Mouse (Mus musculus) limb, embryonic 10.5 days (tissue): Measurements from ENCODE around the gene Plxna4. TPM values are rescaled to one million over a fixed set of nuclear protein-coding genes. Genes with fewer than 3 reads are reported as not detected.

ENCODE experiments used
- DNase-seq: peaks from one replicate; pipeline ENCODE4 v3.0.0-alpha.2; 2017; ENCODE audit warnings: low spot score
- H3K27ac ChIP-seq: fragments of 300-500 bp; sonication (generic); 2 replicates; pipeline ENCODE4 v1.5.1; 2016; ENCODE audit warnings: mild to moderate bottlenecking
- H3K27me3 ChIP-seq: fragments of 300-500 bp; sonication (generic); 2 replicates; pipeline ENCODE4 v1.6.1; 2016; ENCODE audit warnings: low read depth, mild to moderate bottlenecking; ENCODE audit not compliant: poor library complexity, severe bottlenecking
- H3K36me3 ChIP-seq: fragments of 300-500 bp; sonication (generic); 2 replicates; pipeline ENCODE4 v1.6.1; 2016; ENCODE audit warnings: mild to moderate bottlenecking, moderate library complexity
- H3K4me1 ChIP-seq: fragments of 300-500 bp; sonication (generic); 2 replicates; pipeline ENCODE4 v1.6.1; 2016
- H3K4me3 ChIP-seq: fragments of 300-500 bp; sonication (generic); 2 replicates; pipeline ENCODE4 v1.5.1; 2016; ENCODE audit warnings: mild to moderate bottlenecking, moderate library complexity
- H3K9me3 ChIP-seq: fragments of 300-500 bp; sonication (generic); replicated peaks from 2 replicates; pipeline ENCODE4 v1.6.1; 2016; ENCODE audit warnings: mild to moderate bottlenecking
- WGBS: fragments of 180-500 bp; shearing (Covaris S2); methylation state at CpG from one replicate; pipeline ENCODE4 v1.1.7; 2016; 5-methylcytosine and 5-hydroxymethylcytosine counted together
- polyA plus RNA-seq: library from polyadenylated mRNA; unstranded; fragments of >200 nt; fragmentation: Nextera tagmentation; extraction: Ambion mirVana; gene quantifications from 2 replicates; pipeline ENCODE4 v1.2.1, GENCODE M21; 2016

The Plxna4 gene
- 1.1 and 1.9 TPM in 2 replicates for polyA plus RNA-seq

- H3K27ac ChIP-seq: peak within 1 kb of the TSS; percentile 87
- peak within 1 kb of the TSS; percentile 85 for H3K4me3 ChIP-seq
- H3K9me3 ChIP-seq: no peaks in the 10 kb centered on the region
- H3K27me3 ChIP-seq: peaks cover 94% of the 10 kb centered on the region
- no peaks in the 10 kb centered on the region for H3K36me3 ChIP-seq
- WGBS: 1% methylated on average over 34 of the region's 55 CpGs
- H3K4me1 ChIP-seq: peaks cover 55% of the 10 kb centered on the region
- peak; percentile 87 for DNase-seq
Observed at GRCm38 (mm10) chr6:32588056-32588671, at the start of gene Plxna4. Gene Plxna4 (minus strand): TSS chr6:32588192.

- Histone ChIP-seq H3K4me3 (no peak overlapping the region), H3K4me1 (no peaks in the 10 kb centered on the region), H3K27ac (no peak overlapping the region), H3K27me3 (no peaks in the 10 kb centered on the region), H3K36me3 (no peaks in the 10 kb centered on the region), H3K9me3 (no peaks in the 10 kb centered on the region)
- 88% methylated on average over 6 of the region's 6 CpGs for WGBS
- no peak for DNase-seq
Observed at GRCm38 (mm10) chr6:32637568-32638183, 49.7 kb upstream of the Plxna4 start.

- no peaks in the 10 kb centered on the region for H3K36me3 ChIP-seq
- no peak overlapping the region for H3K4me3 ChIP-seq
- no peak overlapping the region for H3K27ac ChIP-seq
- DNase-seq: no peak
- no peaks in the 10 kb centered on the region for H3K9me3 ChIP-seq
- H3K4me1 ChIP-seq: no peaks in the 10 kb centered on the region
- H3K27me3 ChIP-seq: no peaks in the 10 kb centered on the region
Observed at GRCm38 (mm10) chr6:32610712-32611111, 22.7 kb upstream of the Plxna4 start.

GRCm38 (mm10) chr6:32606787-32607186 is 18.8 kb upstream of the Plxna4 start:
- 69% methylated on average over 3 of the region's 3 CpGs for WGBS

GRCm38 (mm10) chr6:32605581-32605980 is 17.6 kb upstream of the Plxna4 start:
- Histone ChIP-seq H3K36me3 (no peaks in the 10 kb centered on the region), H3K27me3 (no peaks in the 10 kb centered on the region), H3K9me3 (no peaks in the 10 kb centered on the region), H3K4me3 (no peak overlapping the region), H3K27ac (no peak overlapping the region), H3K4me1 (no peaks in the 10 kb centered on the region)
- no peak for DNase-seq
- WGBS: 33% methylated on average over 3 of the region's 3 CpGs

More at GRCm38 (mm10) chr6:32606787-32607186, 18.8 kb upstream of the Plxna4 start:
- DNase-seq: no peak
- no peaks in the 10 kb centered on the region for H3K4me1 ChIP-seq
- no peaks in the 10 kb centered on the region for H3K27me3 ChIP-seq
- no peak overlapping the region for H3K4me3 ChIP-seq
- H3K27ac ChIP-seq: no peak overlapping the region
- H3K9me3 ChIP-seq: no peaks in the 10 kb centered on the region
- H3K36me3 ChIP-seq: no peaks in the 10 kb centered on the region

GRCm38 (mm10) chr6:32604901-32605300 is 16.9 kb upstream of the Plxna4 start:
- no peaks in the 10 kb centered on the region for H3K36me3 ChIP-seq
- no peak for DNase-seq
- WGBS: 86% methylated on average over 4 of the region's 4 CpGs

GRCm38 (mm10) chr6:32602130-32602529 is 14.1 kb upstream of the Plxna4 start:
- no peaks in the 10 kb centered on the region for H3K27me3 ChIP-seq
- H3K36me3 ChIP-seq: no peaks in the 10 kb centered on the region
- DNase-seq: no peak
- no peaks in the 10 kb centered on the region for H3K9me3 ChIP-seq
- H3K27ac ChIP-seq: no peak overlapping the region
- no peaks in the 10 kb centered on the region for H3K4me1 ChIP-seq
- 88% methylated on average over 2 of the region's 2 CpGs for WGBS
- H3K4me3 ChIP-seq: no peak overlapping the region

More at GRCm38 (mm10) chr6:32604901-32605300, 16.9 kb upstream of the Plxna4 start:
- Histone ChIP-seq H3K27ac (no peak overlapping the region), H3K4me1 (no peaks in the 10 kb centered on the region), H3K4me3 (no peak overlapping the region), H3K27me3 (no peaks in the 10 kb centered on the region), H3K9me3 (no peaks in the 10 kb centered on the region)

- no peak overlapping the region for H3K27ac ChIP-seq
- H3K36me3 ChIP-seq: no peaks in the 10 kb centered on the region
- H3K4me3 ChIP-seq: no peak overlapping the region
- DNase-seq: no peak
- H3K27me3 ChIP-seq: no peaks in the 10 kb centered on the region
- H3K9me3 ChIP-seq: no peaks in the 10 kb centered on the region
- 81% methylated on average over 2 of the region's 2 CpGs for WGBS
- no peaks in the 10 kb centered on the region for H3K4me1 ChIP-seq
Observed at GRCm38 (mm10) chr6:32601306-32601705, 13.3 kb upstream of the Plxna4 start.

- Histone ChIP-seq H3K4me3 (no peak overlapping the region), H3K36me3 (no peaks in the 10 kb centered on the region), H3K27ac (no peak overlapping the region), H3K9me3 (no peaks in the 10 kb centered on the region), H3K27me3 (peaks cover 25% of the 10 kb centered on the region), H3K4me1 (peaks cover 5% of the 10 kb centered on the region; the same call in 1 of the 2 replicates)
- DNase-seq: no peak
- 58% methylated on average over 3 of the region's 3 CpGs for WGBS
Observed at GRCm38 (mm10) chr6:32595591-32595990, 7.6 kb upstream of the Plxna4 start.

GRCm38 (mm10) chr6:32590979-32591758 is 3.2 kb upstream of the Plxna4 start:
- Histone ChIP-seq H3K27me3 (peaks cover 66% of the 10 kb centered on the region), H3K9me3 (no peaks in the 10 kb centered on the region)
- WGBS: 32% methylated on average over 13 of the region's 13 CpGs

GRCm38 (mm10) chr6:32589632-32590031 is 1.6 kb upstream of the Plxna4 start:
- Histone ChIP-seq H3K27ac (no peak overlapping the region), H3K4me3 (no peak overlapping the region), H3K9me3 (no peaks in the 10 kb centered on the region), H3K36me3 (no peaks in the 10 kb centered on the region), H3K4me1 (peaks cover 42% of the 10 kb centered on the region), H3K27me3 (peaks cover 82% of the 10 kb centered on the region)
- 69% methylated on average over 4 of the region's 4 CpGs for WGBS
- no peak for DNase-seq

More at GRCm38 (mm10) chr6:32590979-32591758, 3.2 kb upstream of the Plxna4 start:
- H3K4me3 ChIP-seq: no peak overlapping the region
- peaks cover 32% of the 10 kb centered on the region for H3K4me1 ChIP-seq
- peak; percentile 84 for DNase-seq
- H3K27ac ChIP-seq: no peak overlapping the region
- H3K36me3 ChIP-seq: no peaks in the 10 kb centered on the region

GRCm38 (mm10) chr6:32587136-32588009 is 619 bp downstream of the Plxna4 start:
- peak overlapping the region; percentile 85 for H3K4me3 ChIP-seq
- H3K27me3 ChIP-seq: peaks cover 94% of the 10 kb centered on the region
- WGBS: under 1% methylated on average over 80 of the region's 82 CpGs
- DNase-seq: no peak
- H3K4me1 ChIP-seq: peaks cover 55% of the 10 kb centered on the region
- no peaks in the 10 kb centered on the region for H3K9me3 ChIP-seq
- H3K27ac ChIP-seq: peak overlapping the region; percentile 87
- H3K36me3 ChIP-seq: no peaks in the 10 kb centered on the region
